Mouse (Mus musculus): ENCODE results near the gene Styxl1. TPM values are rescaled to one million over a fixed set of nuclear protein-coding genes. Genes with fewer than 3 reads are reported as not detected.

Gene Styxl1
- 0.14 TPM in 2 replicates for polyA plus RNA-seq (2015; fragmentation: Nextera tagmentation; extraction: Ambion mirVana)

DNA sequence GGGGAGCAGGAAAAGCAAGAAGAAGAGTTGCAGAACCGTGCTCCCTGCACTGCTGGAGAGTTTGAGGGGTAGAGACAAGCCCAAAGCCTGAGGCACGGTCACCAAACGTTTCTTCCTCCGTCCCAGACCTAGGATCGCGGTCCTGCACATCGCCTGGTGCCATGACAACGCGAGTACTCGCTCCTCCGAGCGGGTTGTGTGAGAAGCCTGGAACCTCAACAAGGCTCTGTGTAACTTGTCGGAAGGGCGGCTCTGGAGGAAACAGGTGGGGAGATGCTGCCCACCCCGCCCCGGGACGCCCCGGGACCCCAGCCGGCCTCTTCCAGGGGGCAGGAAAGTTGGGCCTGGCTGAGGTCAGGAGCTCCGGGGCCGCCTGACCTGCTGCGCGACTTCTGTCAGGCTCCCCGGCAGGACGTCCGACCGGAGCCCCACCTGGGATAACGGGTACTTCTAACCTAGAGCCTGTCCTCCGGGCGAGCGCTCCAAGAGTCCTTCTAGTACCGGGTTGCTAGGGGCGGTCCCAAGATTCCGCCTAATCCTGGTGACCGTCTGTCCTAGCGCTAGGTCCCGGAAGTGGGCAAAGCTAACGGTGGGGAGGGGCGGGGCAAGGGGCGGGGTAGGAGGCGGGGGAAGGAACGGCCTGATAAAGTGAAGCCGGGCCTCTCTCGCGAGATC, at the start of gene Styxl1:
Gene Styxl1, minus strand, starts transcription at position 590 of the 675 bp plus-strand sequence.
- H3K4me2 ChIP-seq: peak within 1 kb of the TSS; percentile 79
- H3K27ac ChIP-seq: peak within 1 kb of the TSS; percentile 92
- peak within 1 kb of the TSS; percentile 93 for H3K9ac ChIP-seq
- WGBS: under 1% methylated on average over 45 of the region's 45 CpGs
- ATAC-seq (ENCODE audit: insufficient number of reproducible peaks, low FRiP score, low TSS enrichment, low read depth): peak; percentile 22
- no peaks in the 10 kb centered on the region for H3K9me3 ChIP-seq
- H3K4me1 ChIP-seq: peaks cover 31% of the 10 kb centered on the region
- peaks cover 13% of the 10 kb centered on the region for H3K36me3 ChIP-seq
- H3K4me3 ChIP-seq: peak within 1 kb of the TSS; percentile 76
- no peaks in the 10 kb centered on the region for H3K27me3 ChIP-seq

- H3K27me3 ChIP-seq: no peaks in the 10 kb centered on the region
- no peak overlapping the region for H3K9ac ChIP-seq
- H3K4me1 ChIP-seq: no peaks in the 10 kb centered on the region
- no peaks in the 10 kb centered on the region for H3K36me3 ChIP-seq
- no peaks in the 10 kb centered on the region for H3K9me3 ChIP-seq
- H3K4me2 ChIP-seq: no peak overlapping the region
- no peak overlapping the region for H3K27ac ChIP-seq
- 50% methylated on average over 6 of the region's 6 CpGs for WGBS
- no peak for ATAC-seq (ENCODE audit: insufficient number of reproducible peaks, low FRiP score, low TSS enrichment, low read depth)
- no peak overlapping the region for H3K4me3 ChIP-seq
These were observed 48.0 kb upstream of the Styxl1 start for GRCm38 (mm10) chr5:135826225-135826624.

DNA sequence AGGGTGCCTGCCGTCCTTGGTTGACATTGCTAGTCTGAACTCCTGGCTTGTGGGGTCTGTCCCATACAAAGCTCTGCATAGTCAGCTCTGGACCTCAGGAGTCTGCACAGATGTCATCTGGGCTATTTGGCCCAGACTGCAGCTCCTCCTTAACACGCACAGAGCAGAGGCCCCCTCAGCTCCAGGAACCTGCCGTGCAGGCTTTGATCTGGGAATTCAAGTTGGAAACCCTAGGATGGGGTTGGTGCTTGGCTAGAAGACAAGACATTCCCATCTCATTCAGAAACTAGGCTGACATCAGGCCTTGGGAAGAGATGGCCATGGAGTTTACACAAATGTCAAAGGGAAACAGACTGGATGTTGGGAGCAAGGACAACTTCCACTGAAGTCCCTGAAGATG, 46.3 kb upstream of the Styxl1 start:
- Histone ChIP-seq H3K27me3 (no peaks in the 10 kb centered on the region), H3K9me3 (no peaks in the 10 kb centered on the region), H3K4me1 (no peaks in the 10 kb centered on the region), H3K36me3 (no peaks in the 10 kb centered on the region), H3K4me3 (no peak overlapping the region), H3K9ac (no peak overlapping the region), H3K4me2 (no peak overlapping the region), H3K27ac (no peak overlapping the region)
- WGBS: 37% methylated on average over 3 of the region's 3 CpGs
- ATAC-seq (ENCODE audit: insufficient number of reproducible peaks, low FRiP score, low TSS enrichment, low read depth): no peak

- no peaks in the 10 kb centered on the region for H3K36me3 ChIP-seq
- 16% methylated on average over 7 of the region's 7 CpGs for WGBS
- no peaks in the 10 kb centered on the region for H3K4me1 ChIP-seq
- no peak overlapping the region for H3K4me3 ChIP-seq
- no peak overlapping the region for H3K9ac ChIP-seq
- no peak overlapping the region for H3K27ac ChIP-seq
- H3K4me2 ChIP-seq: no peak overlapping the region
- H3K9me3 ChIP-seq: no peaks in the 10 kb centered on the region
- no peak for ATAC-seq (ENCODE audit: insufficient number of reproducible peaks, low FRiP score, low TSS enrichment, low read depth)
- H3K27me3 ChIP-seq: peaks cover 8% of the 10 kb centered on the region
These were observed 44.2 kb upstream of the Styxl1 start for GRCm38 (mm10) chr5:135822316-135822944.

DNA sequence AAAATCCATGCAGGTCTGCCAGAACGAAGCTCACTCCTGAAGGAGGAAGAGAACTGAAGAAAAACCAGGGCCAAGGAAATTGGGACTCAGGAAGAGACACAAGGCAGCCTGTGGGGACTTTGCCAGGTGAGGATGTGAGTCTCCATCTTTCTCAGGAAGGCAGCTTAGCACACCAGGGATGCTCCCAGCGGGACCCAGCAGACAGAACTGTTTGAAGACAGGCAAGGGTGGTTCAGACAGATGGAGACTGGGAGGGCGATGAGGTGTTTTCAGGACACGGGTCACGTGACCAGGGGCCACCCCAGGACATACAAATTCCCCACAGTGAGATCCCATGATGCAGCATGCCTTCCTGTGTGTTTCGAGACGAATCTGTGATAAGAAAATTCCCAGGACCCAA, 40.3 kb upstream of the Styxl1 start:
- Histone ChIP-seq H3K4me3 (no peak overlapping the region), H3K4me1 (no peaks in the 10 kb centered on the region), H3K27me3 (peaks cover 15% of the 10 kb centered on the region), H3K27ac (no peak overlapping the region), H3K9me3 (no peaks in the 10 kb centered on the region), H3K4me2 (no peak overlapping the region), H3K9ac (no peak overlapping the region), H3K36me3 (no peaks in the 10 kb centered on the region)
- no peak for ATAC-seq (ENCODE audit: insufficient number of reproducible peaks, low FRiP score, low TSS enrichment, low read depth)
- 39% methylated on average over 7 of the region's 7 CpGs for WGBS

DNA sequence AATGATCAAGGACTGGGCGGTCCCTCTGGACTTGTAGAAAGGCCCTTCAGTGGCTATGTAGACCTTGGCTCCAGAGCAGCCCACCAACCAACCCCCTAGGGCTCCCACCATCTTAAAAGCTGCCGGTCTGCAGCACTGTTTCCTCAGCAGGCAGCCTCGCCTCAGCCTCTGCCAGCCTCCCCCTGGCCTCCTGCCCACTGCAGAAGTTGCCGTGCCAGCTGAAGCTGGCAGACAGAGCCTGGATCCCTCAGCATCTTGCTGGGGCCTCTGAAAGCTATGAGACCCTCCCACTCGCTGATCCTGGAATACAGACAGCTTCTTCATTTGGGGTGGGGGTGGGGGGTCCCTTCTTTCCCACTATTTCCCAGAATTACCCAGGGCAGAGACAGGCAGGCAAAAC, 34.8 kb upstream of the Styxl1 start:
- H3K27ac ChIP-seq: no peak overlapping the region
- H3K9ac ChIP-seq: no peak overlapping the region
- ATAC-seq (ENCODE audit: insufficient number of reproducible peaks, low FRiP score, low TSS enrichment, low read depth): no peak
- H3K27me3 ChIP-seq: peaks cover 8% of the 10 kb centered on the region; the same call in 1 of the 2 replicates
- no peaks in the 10 kb centered on the region for H3K36me3 ChIP-seq
- H3K9me3 ChIP-seq: no peaks in the 10 kb centered on the region
- no peak overlapping the region for H3K4me2 ChIP-seq
- WGBS: 62% methylated on average over 5 of the region's 5 CpGs
- H3K4me3 ChIP-seq: no peak overlapping the region
- no peaks in the 10 kb centered on the region for H3K4me1 ChIP-seq

GRCm38 (mm10) chr5:135807263-135807637, 29.1 kb upstream of the Styxl1 start:
- ATAC-seq (ENCODE audit: insufficient number of reproducible peaks, low FRiP score, low TSS enrichment, low read depth): no peak
- Histone ChIP-seq H3K4me2 (no peak overlapping the region), H3K9ac (no peak overlapping the region), H3K27me3 (0 out of 2 replicates have a peak, but pooled peaks cover 4% of the 10 kb centered on the region), H3K36me3 (no peaks in the 10 kb centered on the region), H3K9me3 (no peaks in the 10 kb centered on the region), H3K27ac (no peak overlapping the region), H3K4me1 (peaks cover 3% of the 10 kb centered on the region), H3K4me3 (no peak overlapping the region)
- 46% methylated on average over 3 of the region's 3 CpGs for WGBS

GRCm38 (mm10) chr5:135806555-135807262, 28.5 kb upstream of the Styxl1 start, which contains the start of gene Srrm3:
TSS of gene Srrm3 (plus strand) at chr5:135806890.
- 4% methylated on average over 29 of the region's 29 CpGs for WGBS
- H3K27me3 ChIP-seq: 0 out of 2 replicates have a peak, but pooled peaks cover 4% of the 10 kb centered on the region
- no peak within 1 kb of the TSS for H3K4me3 ChIP-seq
- H3K9me3 ChIP-seq: no peaks in the 10 kb centered on the region
- H3K36me3 ChIP-seq: no peaks in the 10 kb centered on the region
- no peak within 1 kb of the TSS for H3K4me2 ChIP-seq
- H3K4me1 ChIP-seq: peaks cover 3% of the 10 kb centered on the region
- H3K27ac ChIP-seq: no peak within 1 kb of the TSS
- ATAC-seq (ENCODE audit: insufficient number of reproducible peaks, low FRiP score, low TSS enrichment, low read depth): no peak
- no peak within 1 kb of the TSS for H3K9ac ChIP-seq

- Histone ChIP-seq H3K4me1 (peaks cover 14% of the 10 kb centered on the region), H3K36me3 (no peaks in the 10 kb centered on the region), H3K9ac (no peak overlapping the region), H3K27ac (no peak overlapping the region), H3K4me2 (no peak overlapping the region), H3K9me3 (no peaks in the 10 kb centered on the region), H3K4me3 (no peak overlapping the region), H3K27me3 (0 out of 2 replicates have a peak, but pooled peaks cover 4% of the 10 kb centered on the region)
- WGBS: 59% methylated on average over 2 of the region's 2 CpGs
- no peak for ATAC-seq (ENCODE audit: insufficient number of reproducible peaks, low FRiP score, low TSS enrichment, low read depth)
These were observed 26.6 kb upstream of the Styxl1 start for GRCm38 (mm10) chr5:135804735-135805134.

GRCm38 (mm10) chr5:135803676-135804075, 25.5 kb upstream of the Styxl1 start:
- ATAC-seq (ENCODE audit: insufficient number of reproducible peaks, low FRiP score, low TSS enrichment, low read depth): no peak
- no peak overlapping the region for H3K4me3 ChIP-seq
- no peaks in the 10 kb centered on the region for H3K9me3 ChIP-seq
- WGBS: 79% methylated on average over 4 of the region's 4 CpGs
- no peaks in the 10 kb centered on the region for H3K36me3 ChIP-seq
- H3K4me2 ChIP-seq: no peak overlapping the region
- H3K27ac ChIP-seq: no peak overlapping the region
- H3K4me1 ChIP-seq: peaks cover 14% of the 10 kb centered on the region
- H3K27me3 ChIP-seq: 0 out of 2 replicates have a peak, but pooled peaks cover 4% of the 10 kb centered on the region
- H3K9ac ChIP-seq: no peak overlapping the region

- H3K27ac ChIP-seq: no peak overlapping the region
- H3K4me3 ChIP-seq: no peak overlapping the region
- peaks cover 14% of the 10 kb centered on the region for H3K4me1 ChIP-seq
- H3K9me3 ChIP-seq: no peaks in the 10 kb centered on the region
- H3K27me3 ChIP-seq: 0 out of 2 replicates have a peak, but pooled peaks cover 4% of the 10 kb centered on the region
- WGBS: 49% methylated on average over 4 of the region's 4 CpGs
- H3K9ac ChIP-seq: no peak overlapping the region
- no peaks in the 10 kb centered on the region for H3K36me3 ChIP-seq
- ATAC-seq (ENCODE audit: insufficient number of reproducible peaks, low FRiP score, low TSS enrichment, low read depth): no peak
- no peak overlapping the region for H3K4me2 ChIP-seq
These were observed 24.9 kb upstream of the Styxl1 start for GRCm38 (mm10) chr5:135803135-135803534.

DNA sequence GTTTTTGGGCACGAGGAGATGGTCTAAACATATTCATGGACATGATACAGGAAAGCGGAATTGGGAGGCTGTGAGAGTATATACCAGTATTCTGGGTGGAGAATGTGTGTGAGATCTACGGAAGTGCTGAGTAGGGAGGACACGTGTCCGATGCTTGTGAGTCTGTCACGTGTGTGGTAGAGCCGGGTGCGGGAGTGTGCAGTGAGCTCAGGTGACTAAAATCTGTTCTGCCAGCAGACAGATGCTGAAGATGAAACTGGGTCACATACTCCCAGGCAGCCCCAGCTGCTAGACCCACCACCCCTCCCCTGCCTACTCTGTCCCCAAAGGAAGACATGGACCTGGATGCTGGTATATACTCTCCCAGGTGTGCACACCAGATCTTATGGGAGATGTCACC, 24.5 kb upstream of the Styxl1 start:
- Histone ChIP-seq H3K27me3 (0 out of 2 replicates have a peak, but pooled peaks cover 4% of the 10 kb centered on the region), H3K36me3 (no peaks in the 10 kb centered on the region), H3K9me3 (no peaks in the 10 kb centered on the region), H3K9ac (no peak overlapping the region), H3K4me1 (peaks cover 14% of the 10 kb centered on the region), H3K27ac (no peak overlapping the region), H3K4me2 (no peak overlapping the region), H3K4me3 (no peak overlapping the region)
- ATAC-seq (ENCODE audit: insufficient number of reproducible peaks, low FRiP score, low TSS enrichment, low read depth): no peak
- WGBS: 93% methylated on average over 8 of the region's 8 CpGs

All from limb, embryonic 15.5 days (tissue).